Mouse (Mus musculus) MN1 (cell line): Measurements from ENCODE around the gene Fads1.
A peak's percentile ranks its signal among the peaks of the same experiment; 100 is the strongest.

ENCODE experiments used
- DNase-seq: peaks from one replicate; pipeline ENCODE4 v3.0.0-alpha.2; 2016; ENCODE audit warnings: low spot score

Fads1 gene

GRCm38 (mm10) chr19:10176941-10177372 lies 5.7 kb upstream of the Fads1 start:
- DNase-seq, result no peak

- DNase-seq, result no peak
These were observed 1.5 kb upstream of the Fads1 start for GRCm38 (mm10) chr19:10181225-10181624.

GRCm38 (mm10) chr19:10182142-10182541 lies 546 bp upstream of the Fads1 start:
- DNase-seq, result no peak

DNA sequence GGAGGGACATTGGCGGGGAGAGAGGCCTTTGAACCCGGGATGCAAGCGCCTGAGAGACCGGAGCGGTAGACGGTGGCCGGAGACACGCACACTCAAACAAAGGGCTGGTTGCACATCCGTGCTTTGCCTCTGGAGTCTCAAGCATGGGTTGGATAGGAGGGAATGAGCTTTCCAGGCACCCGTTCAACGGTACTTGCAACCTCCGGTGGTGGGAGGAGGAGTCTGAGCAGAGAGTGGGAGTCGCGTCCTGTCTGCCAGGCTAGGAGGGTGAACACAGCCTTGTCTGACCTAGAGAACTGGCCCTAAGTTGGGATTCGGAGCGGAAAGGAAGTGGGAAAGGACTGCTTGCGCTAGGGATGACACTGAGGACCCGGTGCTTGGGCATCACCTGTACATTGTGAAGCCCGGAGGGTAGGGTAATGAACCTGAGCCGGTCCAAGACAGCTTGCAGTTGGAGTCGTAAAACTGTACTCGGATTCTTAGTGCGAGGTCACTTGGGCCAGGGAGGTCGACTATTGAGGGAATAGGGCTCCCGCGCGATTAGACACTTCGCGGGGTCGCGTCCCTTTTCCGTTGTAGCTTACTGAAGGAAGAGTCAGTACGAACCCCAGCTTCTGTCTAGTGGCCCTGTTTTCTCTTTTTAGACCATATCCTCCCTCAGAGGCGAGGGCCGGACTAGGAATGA lies 753 bp downstream of the Fads1 start:
- DNase-seq, result peak; percentile 73

- peak; percentile 67 for DNase-seq
These were observed 1.4 kb downstream of the Fads1 start for GRCm38 (mm10) chr19:10184096-10184495.

- no peak for DNase-seq
These were observed 3.2 kb downstream of the Fads1 start for GRCm38 (mm10) chr19:10185876-10186275.

GRCm38 (mm10) chr19:10186569-10186968 lies 3.9 kb downstream of the Fads1 start:
- DNase-seq, result no peak

GRCm38 (mm10) chr19:10188281-10188811 lies 5.7 kb downstream of the Fads1 start:
- peak; percentile 72 for DNase-seq

- DNase-seq, result no peak
These were observed 6.3 kb downstream of the Fads1 start for GRCm38 (mm10) chr19:10189022-10189421.

DNA sequence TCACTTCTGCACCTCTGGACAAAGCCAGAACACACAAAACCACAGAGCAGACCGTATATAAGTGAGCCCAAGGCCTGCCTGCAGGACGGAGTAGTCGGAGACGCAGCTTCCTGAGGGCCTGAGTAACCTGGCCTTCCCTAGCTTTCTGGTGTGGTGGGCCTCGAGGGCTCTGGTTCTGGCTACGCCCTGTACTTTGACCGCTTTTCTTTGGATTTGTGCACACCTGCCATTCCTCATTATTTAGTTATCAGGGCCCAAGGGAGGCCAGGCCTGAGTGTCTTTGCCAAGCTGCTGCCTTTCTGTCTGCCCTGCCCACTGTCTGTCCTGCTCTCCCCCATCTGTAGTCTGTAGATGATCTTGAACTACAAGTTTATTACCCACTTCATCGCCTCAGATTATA lies 7.3 kb downstream of the Fads1 start:
- DNase-seq, result no peak

GRCm38 (mm10) chr19:10190796-10191195 lies 8.1 kb downstream of the Fads1 start:
- peak; percentile 65 for DNase-seq

DNA sequence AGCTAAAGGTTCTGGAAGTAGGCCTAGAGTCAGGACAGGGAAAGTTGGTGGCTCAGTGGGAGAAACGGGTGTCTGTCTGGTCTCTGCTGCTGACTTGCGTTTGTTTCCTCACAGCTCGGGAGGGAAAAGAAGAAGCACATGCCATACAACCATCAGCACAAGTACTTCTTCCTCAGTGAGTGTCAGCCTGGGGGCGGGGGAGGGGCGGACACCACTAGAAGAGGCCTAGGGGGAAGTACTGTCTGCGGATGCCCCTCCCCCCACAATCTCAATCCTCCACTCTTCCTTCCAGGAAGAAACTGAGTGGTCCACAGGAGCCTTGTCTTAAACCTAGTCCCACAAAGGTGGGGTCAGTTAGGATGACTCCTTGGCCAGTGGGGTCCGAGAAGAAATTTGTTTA lies 8.6 kb downstream of the Fads1 start:
- DNase-seq, result no peak

- no peak for DNase-seq
These were observed 11.6 kb downstream of the Fads1 start for GRCm38 (mm10) chr19:10194337-10194736.

- DNase-seq, result peak; percentile 56
These were observed 12.6 kb downstream of the Fads1 start for GRCm38 (mm10) chr19:10195252-10195651.

DNA sequence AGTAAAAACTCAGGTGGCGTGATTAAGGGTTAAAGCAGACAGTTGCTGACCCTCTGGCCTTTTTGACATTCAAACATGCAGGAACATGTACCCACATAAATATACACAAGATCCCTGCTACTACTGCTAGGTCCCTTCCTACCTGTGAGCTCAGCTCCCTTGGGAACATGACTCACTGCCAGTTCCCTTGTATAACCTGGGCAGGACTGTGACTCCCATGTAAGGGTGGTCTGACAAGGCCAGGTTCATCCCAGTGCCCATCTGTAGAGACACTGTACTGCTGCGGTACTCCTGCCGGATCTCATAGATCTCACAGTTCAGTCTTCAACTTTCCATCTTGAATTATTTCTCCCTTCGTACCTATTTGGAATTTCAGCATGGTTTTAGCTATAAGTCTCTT lies 14.4 kb downstream of the Fads1 start:
- DNase-seq, result peak; percentile 29

- no peak for DNase-seq
These were observed 15.6 kb downstream of the Fads1 start for GRCm38 (mm10) chr19:10198286-10198685.

- DNase-seq, result peak; percentile 81
These were observed 16.0 kb downstream of the Fads1 start for GRCm38 (mm10) chr19:10198723-10199122.

- peak; percentile 23 for DNase-seq
These were observed 20.6 kb downstream of the Fads1 start for GRCm38 (mm10) chr19:10203146-10203847.

- DNase-seq, result peak; percentile 83
These were observed 21.3 kb downstream of the Fads1 start, which contains the start of the genes Tmem258 and Fen1 for GRCm38 (mm10) chr19:10203848-10204615. Gene Tmem258, plus strand, starts transcription at chr19:10204014. Gene Fen1, minus strand, starts transcription at chr19:10204169.

DNA sequence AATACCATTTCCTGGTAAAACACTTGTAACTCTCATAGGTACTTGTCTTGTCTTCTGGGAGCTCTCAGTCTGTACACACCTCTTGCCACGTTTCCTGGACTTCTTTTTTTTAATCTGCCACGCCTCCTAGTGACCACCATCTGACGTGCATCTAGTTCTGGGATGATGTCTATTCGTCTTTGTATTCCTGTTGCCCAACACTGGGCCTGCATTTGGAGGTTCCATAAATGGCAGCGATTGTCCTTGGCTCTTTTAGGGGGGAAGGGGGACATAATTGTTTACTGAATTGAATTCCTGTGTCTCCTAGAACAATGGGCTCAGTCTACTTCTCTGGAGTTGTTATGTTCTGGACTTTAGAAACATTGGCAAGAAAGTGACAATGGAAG lies 21.9 kb downstream of the Fads1 start:
- peak; percentile 76 for DNase-seq

- no peak for DNase-seq
These were observed 22.4 kb downstream of the Fads1 start for GRCm38 (mm10) chr19:10205051-10205450.

DNA sequence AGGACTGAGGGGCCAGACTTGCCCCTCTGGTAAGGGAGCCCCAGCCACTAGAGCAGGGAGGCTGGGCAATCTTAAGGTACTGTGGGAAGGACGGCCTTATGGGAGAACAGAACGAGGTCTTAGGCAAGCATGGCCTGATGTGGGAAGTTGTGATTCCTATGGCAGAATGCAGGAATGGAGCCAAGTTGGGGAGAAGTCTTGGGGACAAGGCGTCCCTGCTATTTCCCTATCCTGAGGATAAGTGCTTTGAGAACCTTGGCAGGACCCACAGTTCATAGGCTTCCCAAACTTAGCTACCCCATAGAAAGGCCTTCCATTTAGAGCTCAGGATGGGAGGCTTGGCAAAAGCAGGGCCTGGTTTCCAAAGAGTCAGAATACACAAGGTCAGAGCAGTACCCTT lies 26.2 kb downstream of the Fads1 start:
- DNase-seq, result no peak
